Mouse (Mus musculus) megakaryocyte, adult 5-6 weeks (primary cell): ENCODE data around the gene Mboat2. TPM values are rescaled to one million over a fixed set of nuclear protein-coding genes. Genes with fewer than 3 reads are reported as not detected.
A peak's percentile ranks its signal among the peaks of the same experiment; 100 is the strongest.

Source experiments
- ATAC-seq: 2 replicates; pipeline ENCODE4 v1.8.0; 2016; ENCODE audit warnings: mild to moderate bottlenecking, inconsistent platforms; ENCODE audit not compliant: poor library complexity, severe bottlenecking
- total RNA-seq, 2 experiments: library from RNA; stranded (forward) in 1 of 2; stranded (reverse) in 1 of 2; fragments of 153-499, 151-499 nt in 1 of 2; fragments of 221-1000, 200-1000 nt in 1 of 2; gene quantifications; 2 replicates each; pipeline versions ENCODE4 v1.2.3 to v1.2.4; 2015 to 2017

Gene Mboat2
- total RNA-seq, 2 experiments from 2014 or later: 0.18 to 1.4 TPM

DNA sequence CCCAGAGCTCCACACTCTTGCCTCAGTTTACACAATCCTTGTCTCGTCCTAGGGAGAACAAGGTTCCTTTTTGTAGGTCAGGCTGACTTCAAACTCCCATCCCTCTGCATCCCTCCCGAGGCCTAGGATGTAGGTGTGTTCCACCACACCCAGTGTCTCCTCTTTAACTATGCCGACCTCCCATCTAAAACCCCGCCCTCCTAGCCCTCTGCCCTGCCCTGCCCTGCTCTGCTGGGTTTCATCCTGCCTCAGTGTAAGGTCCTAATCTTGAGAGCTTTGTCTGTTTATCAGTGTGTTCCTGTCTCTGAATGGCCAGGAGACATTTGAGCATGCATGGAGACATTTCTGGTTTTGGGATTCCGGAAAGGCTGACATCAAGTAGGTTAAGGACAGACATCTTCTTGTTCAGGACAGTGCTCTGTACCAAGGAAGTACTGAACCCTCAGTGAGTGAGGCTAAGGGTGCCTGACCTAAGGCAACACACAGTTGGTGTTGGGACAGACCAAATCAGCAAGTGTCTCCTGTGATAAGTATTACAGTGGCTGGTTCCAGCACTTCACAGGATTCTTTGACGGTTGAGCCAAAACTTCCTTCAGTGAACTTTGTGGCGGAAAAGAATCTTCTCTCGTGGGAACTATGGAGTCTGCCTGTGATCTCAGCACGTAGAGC is 112.1 kb downstream of the Mboat2 start:
- no peak for ATAC-seq

DNA sequence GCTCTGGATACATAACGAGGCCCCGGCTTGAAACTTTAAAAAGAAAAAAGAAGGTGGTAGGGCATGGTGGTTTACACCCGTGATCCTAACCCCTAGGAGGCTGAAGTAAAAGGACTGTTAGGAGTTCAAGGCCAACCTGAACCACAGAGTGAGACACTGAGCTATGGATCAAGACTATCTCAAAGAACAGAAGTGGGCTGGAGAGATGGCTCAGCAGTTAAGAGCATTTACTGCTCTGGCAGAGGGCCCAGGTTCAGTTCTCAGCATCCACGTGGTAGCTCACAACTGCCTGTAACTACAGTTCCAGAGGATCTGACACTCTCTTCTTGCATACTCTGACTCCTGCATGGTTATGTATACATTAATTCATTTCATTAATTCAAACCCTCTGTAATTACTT is 112.7 kb downstream of the Mboat2 start:
- no peak for ATAC-seq

DNA sequence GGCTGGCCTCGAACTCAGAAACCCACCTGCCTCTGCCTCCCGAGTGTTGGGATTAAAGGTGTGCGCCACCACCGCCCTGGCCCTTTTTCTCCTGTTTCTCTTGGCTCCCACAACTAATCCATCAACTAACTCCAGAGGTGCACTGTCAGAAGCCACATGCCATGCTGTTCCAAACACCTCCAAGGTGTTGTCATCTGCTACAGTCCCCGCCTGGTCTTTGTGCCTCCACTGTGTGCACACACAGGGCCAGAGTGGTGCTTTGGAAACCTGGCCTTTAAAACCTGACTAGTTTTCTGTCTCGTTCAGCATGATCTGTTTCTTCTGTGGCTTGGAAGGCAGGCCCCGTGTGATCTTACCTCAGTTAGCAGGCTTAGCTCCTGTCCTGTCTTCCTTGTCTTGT is 113.9 kb downstream of the Mboat2 start:
- no peak for ATAC-seq

DNA sequence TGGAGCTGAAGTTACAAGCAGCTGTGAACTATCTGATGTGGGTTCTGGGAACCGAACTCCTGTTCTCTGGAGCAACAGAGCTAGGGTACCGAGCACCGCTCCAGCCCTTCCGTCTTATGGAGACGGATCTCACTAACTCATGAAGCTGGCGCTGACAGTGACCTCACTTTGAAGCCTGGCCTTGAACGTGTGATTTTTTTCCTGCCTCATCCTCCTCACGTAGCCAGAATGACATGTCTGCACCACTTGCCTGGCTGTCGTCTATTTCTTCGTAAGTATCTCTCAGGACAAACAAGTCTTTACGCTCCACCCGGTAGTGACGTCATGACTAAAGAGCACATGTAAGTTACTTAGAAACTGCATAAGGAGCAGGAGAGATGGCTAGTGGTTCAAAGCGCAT is 116.4 kb downstream of the Mboat2 start:
- ATAC-seq: no peak

DNA sequence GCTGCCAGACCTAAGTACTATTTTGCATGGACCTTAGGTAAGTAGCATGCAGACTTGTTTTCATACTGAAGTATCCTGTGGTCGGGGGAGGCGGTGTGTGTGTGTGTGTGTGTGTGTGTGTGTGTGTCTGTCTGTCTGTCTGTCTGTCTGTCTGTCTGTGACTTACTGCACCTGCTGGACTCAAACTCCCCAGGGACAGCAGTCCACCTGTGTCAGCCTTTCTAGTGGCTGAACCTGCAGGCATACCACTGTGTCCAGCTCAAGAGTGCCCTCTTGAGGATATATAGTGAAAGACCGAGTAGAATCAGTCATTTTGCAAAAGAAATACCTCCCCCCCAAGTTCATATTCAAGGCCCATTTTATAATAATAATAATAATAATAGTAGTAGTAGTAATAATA is 117.7 kb downstream of the Mboat2 start:
- peak; percentile 63; the same call in 1 of the 2 replicates for ATAC-seq

DNA sequence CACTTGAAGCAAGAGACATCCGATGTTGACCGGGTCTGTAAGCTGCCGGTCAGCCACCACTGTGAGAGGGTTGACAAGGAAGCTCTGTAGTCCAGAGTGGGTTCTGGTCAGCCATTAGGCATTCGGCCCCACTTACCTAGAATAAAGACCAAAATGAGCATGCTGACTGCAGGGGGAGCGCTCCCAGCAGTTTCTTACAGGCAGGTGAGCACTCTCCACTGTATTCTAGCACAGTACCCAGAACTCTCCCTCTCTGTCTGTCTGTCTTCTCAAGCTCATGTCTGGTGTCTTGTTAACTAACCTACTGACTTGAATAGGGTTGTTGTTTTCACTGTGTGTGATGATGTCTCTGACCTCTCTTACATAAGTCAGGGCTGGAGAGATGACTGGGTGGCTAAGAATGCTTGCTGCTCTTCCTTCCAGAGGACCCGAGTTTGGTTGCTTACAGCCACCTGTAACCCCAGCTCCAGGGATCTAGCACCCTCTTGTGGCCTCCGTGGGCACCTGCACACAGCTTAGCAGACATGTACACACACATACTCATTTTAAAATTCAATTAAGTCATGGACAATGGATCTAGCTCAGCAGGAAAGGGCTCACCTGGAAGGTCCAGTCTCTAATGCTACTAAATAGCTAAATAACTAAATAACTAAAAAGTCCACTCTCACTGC is 119.8 kb downstream of the Mboat2 start:
- ATAC-seq: no peak

DNA sequence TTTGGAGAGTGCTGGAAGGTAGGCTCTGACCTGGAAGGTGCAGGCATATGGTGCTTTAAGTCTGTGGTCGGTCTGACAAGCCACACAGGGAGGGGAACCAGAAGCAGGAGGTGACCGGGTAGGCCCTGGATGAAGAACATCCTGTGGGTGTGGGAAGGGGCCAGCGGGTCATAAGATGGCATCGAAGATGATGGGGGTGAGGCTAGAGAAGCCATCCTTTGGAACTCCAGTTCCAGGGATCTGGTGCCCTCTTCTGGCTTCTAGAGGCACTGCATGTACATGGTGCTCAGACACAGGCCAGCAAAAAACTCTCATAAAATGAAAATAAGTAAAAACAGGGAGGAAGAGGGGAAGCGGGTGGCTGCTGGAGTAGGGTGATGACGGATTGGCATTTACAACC is 121.5 kb downstream of the Mboat2 start:
- peak; percentile 84 for ATAC-seq

DNA sequence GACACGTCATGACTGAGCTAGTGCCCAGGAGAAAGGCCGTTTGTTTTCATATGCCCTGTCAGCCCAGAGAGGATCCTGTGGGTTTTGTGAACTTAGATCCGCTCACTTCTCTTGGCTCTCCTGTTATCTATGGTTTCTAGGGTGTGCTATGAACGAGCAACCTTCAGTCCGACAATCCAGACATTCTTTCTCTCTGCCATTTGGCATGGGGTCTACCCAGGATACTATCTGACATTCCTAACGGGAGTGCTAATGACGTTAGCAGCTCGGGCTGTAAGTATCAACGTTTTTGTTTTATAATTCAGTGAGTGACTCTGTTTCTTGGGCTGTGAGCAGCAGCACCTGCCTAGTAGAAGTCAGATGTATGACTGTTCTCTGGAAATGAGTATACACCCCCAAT is 124.5 kb downstream of the Mboat2 start:
- ATAC-seq: no peak

DNA sequence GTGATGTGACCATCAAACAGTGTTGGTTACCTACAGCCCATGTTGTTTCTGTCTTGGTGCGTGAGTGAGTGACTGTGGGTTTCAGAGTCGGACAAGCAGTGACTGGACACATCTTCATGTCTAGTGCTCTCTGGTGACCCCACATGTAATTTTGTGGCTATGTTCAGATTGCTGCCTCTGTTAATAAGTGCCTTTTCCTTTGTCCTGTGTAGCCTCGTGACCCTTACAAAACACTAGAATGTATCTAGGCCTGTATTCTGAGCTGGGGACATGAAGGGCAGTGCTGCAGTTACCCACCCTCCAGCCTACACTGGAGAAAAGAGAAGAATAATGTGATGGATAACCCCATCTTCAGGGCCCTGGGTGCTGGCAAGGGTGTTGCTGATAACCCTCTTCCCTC is 127.8 kb downstream of the Mboat2 start:
- no peak for ATAC-seq

DNA sequence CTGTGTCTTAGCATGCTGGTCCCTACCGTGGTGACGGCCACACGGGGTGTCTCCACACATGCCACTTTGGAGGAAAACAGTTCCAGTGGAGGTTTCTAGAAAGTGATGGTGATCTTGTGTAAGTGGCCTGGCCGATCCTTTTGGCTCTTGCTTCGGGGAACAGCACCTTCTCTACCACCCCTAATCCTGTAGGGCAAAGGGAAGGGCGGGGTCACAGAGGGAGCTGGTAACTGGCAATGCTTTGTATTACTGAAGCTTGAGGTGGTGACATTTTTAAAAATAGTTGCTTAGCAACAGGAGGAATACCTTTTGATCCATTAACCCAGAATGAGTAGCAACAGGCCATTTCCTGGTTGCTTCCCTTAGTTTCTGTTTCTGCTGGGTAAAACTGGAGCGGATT is 131.1 kb downstream of the Mboat2 start:
- ATAC-seq: no peak

DNA sequence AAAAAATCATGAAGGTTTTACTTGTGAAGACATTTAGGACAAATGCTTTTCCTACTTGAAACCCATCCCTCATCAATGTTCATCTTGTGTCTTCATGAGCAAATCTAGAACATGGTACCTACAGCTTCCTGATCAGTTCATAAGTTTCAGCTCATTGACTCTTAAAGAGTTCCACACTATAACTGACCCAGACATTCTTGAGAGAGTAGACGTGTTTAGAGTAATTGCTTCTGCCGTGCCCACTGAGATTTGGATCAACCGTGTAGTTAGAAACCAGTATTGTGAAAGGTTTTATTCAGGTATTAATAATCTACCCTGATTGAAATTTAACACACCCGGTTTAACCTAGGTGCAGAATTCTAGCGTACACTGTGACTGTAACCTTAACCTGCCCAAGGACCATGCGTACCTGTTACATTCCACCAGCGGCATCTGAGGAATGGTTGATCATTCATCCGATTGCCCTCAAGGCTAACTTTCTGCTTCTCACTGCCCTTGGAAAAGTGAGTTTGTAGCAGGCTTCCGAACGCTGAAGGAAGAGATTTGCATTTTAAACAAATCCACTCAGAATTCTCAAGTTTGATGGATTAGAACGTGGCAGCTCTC is 131.8 kb downstream of the Mboat2 start:
- ATAC-seq: no peak

DNA sequence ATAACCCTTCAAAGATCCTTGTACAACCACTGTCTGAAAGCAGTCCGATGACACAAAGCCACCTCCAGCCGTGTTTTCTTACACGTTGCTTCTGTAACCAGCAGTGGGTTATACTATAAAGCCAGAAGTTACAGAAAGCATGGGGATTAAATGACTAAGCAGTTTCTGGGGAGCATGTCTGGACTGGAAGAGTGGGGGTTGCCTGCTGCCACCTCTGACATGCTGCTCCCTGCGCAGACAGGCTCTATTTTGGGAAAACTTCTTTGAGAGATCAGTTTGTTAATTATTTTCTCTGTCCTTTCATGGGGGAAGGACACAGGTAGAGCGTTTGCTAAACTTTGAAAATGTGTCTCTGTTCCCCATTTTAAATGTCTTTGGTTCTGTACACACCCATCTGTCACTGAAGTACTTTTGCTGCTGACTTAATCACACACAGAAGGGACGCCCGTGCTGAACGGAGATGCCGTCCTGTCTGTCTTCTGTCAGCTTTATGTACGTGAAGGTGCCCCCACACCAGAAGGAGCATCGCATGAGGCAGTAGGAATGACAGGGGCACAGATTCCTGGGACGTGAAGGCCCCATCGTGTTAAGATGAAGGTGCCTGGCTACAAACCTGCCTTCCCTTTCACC is 132.8 kb downstream of the Mboat2 start:
- ATAC-seq: no peak

DNA sequence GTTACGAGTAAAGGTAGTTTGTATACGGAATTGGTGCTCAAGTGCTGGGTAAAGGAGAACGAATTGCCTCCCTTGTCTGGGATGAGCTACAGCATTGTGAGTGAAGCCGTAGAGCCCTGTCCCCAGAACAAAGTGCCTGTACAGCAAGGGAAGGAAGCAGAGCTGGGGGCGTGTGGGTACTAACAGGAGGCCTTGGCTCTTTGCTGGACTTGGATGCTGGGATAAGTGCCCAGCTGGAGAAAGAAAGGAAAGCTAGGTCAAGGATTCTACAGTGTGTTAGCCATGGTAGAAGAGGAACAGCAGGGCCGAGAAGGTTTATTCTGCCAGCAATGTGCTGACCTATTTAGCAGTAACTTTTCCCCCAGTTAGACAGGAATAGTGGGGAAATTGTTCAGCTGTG is 134.7 kb downstream of the Mboat2 start:
- no peak for ATAC-seq

DNA sequence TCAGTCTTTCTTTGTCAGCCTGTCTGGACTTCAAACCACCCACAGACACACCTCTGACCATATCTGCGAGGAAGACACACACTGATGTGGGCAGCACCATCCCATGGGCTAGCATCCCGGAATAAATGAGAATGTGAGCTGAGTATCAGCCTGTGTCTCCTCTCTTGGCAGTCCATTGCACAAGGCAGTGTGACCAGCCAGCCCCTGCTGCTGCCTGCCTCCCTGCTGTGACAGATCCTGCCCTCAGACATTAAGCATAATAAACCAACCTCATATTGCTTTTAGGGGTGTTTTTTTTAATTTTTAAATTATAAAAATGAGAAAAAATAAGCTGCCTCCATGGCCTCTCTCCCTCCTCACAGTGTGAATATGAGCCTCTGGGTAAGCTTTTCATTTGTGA is 135.4 kb downstream of the Mboat2 start:
- no peak for ATAC-seq

DNA sequence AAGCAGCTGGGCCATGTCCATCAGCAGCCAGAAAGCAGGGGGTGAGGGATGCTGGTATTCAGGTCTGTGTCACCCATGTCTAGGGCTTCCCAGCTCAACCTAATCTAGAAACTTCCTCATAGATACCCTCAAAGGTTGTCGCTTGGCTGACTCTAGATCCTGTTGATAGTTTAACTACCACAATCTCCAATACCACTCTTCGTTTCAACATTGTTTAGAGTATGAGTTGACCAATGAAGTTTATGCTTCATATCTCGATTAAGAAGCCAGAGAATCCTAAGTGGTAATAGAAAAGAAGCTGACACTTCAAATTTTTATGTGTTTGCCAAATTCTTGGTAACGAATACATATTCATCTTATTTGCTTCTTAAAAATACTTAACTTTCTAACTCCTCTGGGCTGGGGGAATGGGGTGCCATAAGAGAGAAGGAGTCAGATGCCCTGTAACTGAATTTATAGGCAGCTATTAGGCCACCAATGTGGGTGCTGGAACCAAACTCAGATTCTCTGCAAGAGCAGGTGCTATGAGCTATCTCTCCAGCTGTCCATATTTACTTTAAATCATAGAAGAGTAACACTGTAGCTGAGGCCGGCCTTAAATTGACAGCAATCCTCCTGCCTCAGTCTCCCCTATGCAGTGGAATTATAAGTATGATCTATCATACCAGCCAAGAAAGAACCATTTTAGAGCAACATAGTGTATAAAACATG is 141.0 kb downstream of the Mboat2 start:
- ATAC-seq: no peak

DNA sequence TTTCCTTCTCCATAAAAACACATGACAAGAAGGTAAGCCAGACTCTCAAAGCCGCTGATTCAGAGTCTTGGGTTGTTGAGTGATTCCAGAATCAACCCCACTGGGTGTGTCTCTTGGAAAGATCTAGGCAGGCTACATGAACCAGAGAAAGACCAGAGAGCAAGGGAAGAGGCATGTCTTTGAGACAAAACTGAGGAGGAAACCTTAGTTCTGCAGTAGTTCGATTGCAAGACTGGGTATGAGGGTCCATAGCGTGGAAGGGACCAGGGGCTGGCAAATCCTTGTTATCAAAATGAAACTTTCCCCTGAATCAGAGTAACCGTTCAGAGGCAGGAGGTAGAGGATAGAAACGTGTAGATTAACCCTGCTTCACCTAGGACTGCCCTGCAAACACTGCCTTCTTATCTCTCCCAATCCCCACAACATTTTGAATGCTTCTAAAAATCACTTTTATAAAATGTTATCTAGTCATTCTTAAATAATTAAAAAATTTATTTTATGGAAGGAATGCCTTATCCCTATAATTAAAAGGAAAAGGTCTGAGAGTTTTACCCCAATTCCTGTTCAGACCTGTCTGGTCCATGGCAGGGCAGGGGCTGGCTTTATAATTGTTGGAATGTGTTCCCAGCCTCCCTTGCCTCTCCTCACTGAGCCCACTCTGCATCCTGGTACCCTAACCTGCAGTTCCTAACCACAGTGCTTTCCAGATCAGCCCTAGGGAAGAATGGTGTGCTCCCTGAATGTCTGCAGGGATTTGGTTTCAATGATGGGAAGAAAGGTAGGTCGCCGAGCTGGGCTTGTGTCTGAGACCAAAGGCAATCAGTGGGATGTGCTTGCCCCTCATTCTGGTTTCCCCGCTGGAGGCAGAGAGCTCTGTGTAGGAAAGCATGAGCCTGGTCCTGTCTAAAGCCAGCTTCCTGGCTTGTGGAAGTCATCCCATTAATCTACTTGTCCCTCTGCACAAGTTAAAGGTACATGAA is 142.0 kb downstream of the Mboat2 start:
- ATAC-seq: no peak

DNA sequence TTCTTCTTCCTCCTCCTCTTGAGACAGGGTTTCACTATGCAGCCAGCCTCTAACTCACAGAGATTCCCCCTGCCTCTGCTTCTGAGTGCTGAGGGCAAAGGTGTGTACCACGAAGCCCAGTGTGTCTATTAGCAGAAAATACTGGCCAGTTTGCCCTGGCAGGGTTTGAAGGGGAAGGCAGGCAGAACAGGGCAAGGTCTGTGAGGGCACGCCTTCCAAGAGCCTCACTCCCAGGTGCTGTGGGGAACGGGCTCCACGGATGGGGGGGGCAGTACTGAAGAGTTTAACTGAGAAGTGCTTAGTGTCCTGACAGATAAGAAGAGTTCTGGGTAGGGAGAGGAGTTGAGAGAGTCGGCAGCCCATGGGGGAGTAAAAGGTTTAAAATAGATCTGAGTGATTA is 142.9 kb downstream of the Mboat2 start:
- ATAC-seq: no peak

DNA sequence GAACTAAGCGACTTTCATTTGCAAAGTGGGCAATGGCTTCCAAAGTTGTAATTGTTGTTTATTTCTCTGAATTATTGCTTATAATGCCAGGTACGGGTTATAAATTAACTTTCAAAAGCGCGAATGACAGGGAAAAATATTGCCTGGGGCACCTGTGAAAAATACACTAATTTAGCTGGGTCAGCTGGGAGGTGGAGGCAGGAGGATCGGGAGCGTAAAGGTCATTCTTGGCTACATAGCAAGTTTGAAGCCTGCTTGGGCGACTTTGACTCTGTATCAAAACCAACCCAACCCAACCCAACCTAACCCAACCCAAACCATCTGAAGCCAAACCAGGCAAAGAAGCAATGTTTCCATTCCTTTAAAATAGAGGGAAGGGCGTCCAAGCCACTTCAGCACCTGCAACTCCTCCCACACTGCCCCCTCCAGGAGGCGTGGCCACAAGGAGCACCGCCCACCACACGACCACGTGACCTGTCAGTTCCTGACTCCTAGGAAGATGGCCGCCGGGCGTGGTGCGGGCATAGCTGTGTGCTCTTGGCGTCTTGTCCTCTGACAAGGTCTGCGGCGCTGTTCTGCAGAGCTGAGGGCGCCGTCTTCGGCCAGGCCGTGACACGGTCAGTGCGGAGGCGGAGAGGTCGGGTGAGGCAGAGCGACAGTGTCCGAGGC is 143.9 kb downstream of the Mboat2 start, which contains the start of gene Kidins220:
TSS of gene Kidins220 (plus strand) at position 480 of the 669 bp plus-strand sequence.
- peak; percentile 89 for ATAC-seq

DNA sequence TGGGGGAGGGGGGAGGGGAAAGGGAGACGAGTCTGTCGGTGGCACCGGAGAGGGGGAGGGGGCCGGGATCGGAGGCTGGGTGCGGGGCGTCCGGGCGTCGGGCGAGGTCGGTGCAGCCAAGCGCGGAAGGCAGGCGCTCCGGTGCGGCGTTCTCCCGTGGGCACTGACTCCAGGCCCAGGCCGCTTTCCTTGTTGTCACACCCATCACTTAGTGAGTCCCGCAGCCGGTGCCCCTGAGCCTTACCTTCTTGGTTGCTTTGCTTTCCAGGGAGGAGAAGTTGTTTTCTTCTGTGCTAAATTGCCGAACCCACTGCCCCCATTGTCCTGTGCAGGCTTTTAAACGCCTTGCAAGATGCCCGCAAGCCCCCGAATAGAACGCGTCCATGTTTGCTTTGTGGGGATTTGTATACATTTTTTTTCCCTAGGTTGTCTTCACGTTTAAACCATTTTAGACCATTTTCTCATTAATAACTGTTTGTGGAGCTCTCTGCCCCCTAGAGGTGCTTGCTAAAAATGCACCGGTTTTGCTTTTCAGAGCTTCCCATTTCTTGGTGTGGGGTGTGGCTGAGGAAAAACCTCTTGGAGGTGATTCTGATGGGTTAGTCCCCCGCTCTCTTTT is 144.5 kb downstream of the Mboat2 start:
- peak; percentile 68 for ATAC-seq
